Mouse (Mus musculus): Measurements from ENCODE around the gene A1cf. TPM values are rescaled to one million over a fixed set of nuclear protein-coding genes. Genes with fewer than 3 reads are reported as not detected.

Gene A1cf
- total RNA-seq, 2 experiments from 2014 or later = 2.0 to 5.6 TPM

DNA sequence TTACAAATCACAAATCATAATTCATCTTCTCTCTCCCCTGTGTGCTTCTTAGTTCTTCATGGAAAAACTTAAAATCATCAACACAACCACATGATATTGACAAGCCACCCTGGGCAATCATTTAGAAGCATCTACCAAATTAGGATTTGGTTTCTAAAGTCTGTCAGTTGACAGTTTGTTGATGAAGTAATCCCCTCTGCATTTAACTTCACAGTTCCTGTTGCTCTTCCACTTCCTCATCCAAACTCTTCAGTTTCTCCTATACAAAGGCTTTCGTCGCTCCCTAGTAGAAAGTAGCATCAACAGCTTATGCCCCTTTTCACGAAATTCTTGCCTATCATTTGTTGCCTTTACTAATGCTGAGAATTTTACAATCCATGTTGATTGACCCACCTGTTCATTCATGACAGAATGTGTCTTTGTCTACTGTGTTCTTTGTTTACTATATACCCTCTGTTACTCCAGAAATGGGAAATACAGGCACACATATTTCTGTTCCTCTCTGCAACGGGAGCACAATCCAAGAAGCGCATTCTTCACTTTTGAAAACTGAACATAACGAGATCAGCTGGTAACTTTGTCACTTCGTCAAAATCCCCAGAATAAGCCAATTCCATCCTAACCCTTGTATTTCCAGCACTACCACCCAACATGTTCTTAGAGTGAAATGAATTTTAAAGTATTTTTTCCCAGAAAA, 82.4 kb downstream of the A1cf start:
- no peak for DNase-seq (ENCODE audit: low spot score in 2 of 2)

DNA sequence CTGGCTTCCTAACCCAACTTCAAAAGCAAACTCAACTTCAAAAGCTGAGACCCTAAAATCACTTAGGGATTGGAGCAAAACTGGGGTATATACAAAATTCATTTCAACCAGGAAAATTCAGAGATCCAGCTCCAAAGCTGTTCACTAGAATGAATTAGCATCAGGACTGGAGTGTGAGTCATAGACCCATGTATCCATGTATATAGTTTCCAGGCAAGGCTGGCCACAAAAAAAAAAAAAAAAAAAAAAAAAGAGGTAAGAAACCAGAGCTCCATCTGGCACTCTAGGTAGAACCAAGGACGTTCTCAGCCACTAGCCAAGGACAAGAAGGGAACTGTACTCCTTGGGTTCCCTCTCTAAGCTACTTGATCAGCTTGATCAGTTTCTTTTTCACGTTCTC, 85.2 kb downstream of the A1cf start:
- no peak for DNase-seq (ENCODE audit: low spot score in 2 of 2)

DNA sequence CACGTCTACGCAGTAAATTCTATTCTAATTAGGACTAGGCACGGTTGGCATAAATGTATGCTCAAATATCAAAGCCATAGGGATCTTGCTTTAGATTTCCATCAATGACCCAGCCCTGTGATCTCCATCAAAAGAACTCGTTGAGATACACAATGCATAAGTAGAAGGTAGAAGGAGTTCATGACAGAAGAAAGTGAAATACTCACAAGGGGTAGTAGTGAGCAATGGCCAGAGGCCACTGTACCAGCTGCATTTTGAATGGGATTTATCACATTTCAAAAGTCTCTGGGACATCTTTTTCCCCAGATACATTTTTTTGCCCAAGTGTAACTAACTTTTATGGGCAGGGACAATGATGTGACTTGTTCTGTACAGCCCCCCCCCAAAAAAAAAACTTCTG, 85.7 kb downstream of the A1cf start:
- DNase-seq (ENCODE audit: low spot score in 2 of 2) = no peak

DNA sequence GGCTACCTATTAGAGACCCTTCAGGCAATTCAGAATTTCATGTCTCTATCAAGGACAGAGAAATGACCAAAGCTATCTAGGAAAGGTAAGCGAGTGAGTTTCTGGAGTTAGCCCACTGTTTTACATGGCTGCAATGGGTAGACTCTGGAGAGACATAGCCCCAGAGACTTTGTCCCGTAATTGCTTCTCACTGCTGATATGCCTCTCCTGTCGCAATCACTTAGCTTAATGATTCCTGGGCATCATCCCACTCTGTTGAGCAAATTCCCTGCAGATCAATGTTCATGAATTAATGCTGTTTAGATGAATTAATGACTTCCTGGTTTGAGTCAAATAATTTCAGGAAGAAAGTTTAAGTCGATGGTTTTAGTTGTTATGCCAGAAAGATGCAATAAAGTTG, 86.1 kb downstream of the A1cf start:
- DNase-seq (ENCODE audit: low spot score in 2 of 2) = no peak

DNA sequence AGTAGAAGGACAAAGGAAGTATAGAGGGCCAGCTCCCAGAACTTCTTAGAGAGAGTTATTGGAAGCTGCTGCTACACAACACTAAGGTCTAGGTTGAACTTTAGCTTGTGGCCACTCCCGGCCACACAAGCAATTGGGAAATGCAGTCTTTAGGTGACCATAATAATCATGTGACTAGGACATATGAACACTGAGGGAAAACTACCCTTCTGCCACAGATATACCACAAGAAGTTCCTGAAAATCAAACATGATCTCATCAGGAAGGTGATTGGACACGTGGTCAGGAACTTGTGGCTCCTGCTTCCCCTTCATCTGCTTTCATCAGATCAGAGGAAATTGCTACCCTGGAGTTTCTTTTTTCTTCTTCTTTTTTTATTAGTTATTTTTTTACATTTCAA, 87.8 kb downstream of the A1cf start:
- no peak for DNase-seq (ENCODE audit: low spot score in 2 of 2)

DNA sequence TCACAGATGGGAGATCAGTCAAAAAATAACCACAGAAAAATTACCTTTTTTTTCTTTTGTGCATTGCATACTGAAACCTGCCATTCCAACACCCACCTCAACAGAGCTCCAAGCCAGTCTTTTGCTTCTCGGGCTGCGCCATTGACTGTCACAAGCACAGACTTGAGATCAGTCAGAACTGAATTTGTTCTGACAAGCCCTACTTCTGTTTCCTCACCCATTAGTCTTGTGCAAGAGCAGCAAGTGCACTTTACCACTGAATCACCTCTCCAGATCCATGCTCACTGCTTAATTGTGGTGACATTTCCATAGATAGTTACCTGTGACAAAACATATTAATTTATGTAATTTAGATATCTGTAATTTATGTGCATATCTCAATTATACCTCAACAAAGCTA, 91.9 kb downstream of the A1cf start:
- no peak for DNase-seq (ENCODE audit: low spot score in 2 of 2)

DNA sequence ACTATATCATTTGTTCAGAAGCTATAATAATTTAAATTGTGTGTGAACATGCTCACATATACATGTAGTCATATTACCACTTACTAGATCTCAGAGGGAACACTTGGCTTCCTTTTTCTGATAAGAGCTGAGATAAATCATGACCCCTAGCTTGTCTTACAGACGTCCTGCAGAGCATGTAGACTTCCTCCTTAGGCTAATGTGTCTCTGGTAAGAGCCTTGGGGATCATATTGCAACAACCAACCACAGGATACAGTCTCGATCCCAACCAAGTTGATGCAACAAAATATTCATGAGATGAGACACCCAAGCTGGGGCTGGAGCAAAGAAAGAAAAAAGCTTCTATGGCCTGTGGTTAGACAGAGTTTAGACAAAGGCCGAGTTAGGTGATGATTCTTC, 94.6 kb downstream of the A1cf start:
- no peak for DNase-seq (ENCODE audit: low spot score in 2 of 2)

DNA sequence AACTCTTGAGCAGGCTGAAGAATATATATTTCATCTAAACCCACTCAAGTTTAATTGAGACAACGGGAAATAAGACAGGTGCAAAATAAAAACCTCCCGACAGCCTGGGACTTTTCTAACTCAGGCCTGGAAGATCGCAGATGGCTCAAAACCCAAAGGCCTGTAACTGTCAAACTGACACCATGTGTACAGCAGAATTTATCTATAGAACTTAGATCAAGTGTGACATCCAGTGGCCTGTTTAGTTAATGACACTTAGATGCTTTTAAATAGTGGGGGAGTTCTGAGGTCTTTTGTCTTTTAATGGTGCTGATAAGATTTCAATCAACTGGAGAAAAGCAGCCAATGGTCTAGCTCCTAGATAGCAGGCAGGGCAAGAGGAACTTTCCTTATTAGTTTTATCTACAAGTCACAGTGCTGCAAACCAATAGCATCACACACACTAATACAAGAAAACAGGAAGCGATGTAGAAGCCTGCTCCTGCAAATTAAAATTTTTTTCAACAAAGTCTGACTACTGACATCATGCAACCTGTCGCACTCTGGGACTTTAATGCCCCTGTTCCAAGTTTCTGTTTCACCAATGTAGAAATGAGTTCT, 99.5 kb downstream of the A1cf start:
- no peak for DNase-seq (ENCODE audit: low spot score in 2 of 2)

DNA sequence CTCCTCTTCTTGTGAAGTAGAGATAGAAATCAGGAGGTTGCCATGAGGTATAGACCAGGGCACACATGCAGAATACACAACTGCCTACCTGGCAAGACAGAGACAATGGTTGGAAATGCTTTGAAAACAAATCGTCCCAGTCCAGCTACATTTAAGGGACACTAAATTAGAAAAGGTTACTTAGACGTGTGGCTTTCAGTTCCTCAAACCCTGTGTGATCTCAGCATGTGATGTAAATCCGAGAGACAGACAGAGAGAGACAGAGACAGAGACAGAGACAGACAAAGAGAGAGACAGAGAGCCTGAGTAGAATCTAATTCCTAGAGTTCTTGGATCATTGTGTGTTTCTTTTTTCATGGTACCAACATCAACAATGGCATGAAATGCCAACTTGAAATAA, 102.8 kb downstream of the A1cf start:
- DNase-seq (ENCODE audit: low spot score in 2 of 2) = no peak

DNA sequence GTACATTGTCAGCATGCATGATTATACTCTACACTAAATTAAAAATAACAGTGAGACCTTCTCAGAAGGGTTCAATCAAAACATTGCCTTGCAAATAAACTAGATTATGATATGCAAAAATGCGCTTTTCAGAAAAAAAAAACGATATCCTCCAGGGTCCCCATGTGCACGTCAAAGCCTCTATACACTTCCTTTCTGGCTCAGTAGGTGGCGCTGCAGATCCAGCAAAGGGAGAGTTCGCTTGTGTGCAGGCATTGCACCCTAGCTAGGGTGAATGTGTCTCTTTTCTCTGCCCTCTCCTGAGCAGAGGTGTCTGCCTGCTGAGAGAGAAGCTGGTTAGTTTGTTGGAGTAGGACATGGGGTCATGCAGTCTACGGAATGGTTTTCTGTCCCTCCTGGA, 103.4 kb downstream of the A1cf start:
- DNase-seq (ENCODE audit: low spot score in 2 of 2) = peak; percentile 45 to 64

DNA sequence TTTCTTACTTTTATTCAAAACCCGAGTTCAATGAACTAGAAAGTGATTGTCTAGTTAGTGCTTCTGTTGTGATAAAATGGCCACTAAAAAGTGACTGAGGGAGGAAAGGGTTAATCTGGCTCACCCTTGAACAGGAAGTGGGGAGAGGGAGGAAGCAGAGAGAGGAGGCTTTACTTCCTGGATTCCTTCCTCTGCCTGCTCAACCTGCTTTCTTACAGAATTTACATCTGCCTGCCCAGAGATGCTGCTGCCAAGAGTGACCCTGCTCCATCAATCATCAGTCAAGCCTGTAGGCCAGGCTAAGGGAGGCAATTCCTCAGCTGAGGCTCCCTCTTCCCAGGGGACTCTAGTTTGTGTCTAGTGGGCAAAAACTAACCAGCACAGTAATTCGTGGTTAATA, 107.3 kb downstream of the A1cf start:
- DNase-seq (ENCODE audit: low spot score in 2 of 2) = no peak

DNA sequence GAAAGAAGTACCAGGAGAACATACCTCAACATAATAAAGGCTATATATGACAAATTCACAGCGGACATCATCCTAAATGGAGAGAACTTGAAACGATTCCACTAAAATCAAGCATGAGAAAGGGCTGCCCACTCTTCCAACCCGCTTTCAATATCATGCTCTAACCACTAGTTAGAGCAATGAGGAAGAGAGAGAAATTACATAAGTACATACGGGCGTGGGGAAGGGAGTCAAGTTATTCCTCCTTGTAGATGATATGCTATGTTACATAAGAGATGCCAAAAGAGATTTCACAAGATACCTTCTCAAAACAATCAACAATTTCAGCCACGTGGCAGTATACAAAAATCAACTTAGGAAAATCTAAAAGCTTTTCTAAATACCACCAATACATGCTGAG, 122.5 kb downstream of the A1cf start:
- no peak for DNase-seq (ENCODE audit: low spot score in 2 of 2)

DNA sequence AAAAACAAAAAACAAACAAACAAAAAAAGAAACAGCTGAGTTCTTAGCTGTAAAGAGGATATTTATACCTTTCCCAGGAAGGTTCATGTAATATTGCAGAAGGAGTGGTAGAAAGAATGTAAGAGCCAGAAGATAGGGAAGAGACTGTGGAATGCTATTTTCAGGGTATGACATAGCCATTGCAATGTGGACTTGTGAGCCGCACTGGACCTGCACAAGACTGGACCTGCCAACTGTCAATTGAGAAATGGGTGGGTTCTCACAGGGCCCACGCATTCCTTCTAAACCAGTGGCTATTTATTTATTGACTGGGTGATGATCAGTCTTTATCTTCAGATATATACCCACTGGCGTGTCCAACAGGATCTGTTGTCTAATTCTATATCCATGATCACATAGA, 128.4 kb downstream of the A1cf start:
- no peak for DNase-seq (ENCODE audit: low spot score in 2 of 2)

Other genes with a start within 250 kb of the A1cf start
- gene Prkg1, start 103.7 kb upstream of the A1cf start, total RNA-seq (2021) = 10 to 100 TPM; 12.1 to 13.3 TPM
- gene Asah2, start 239.4 kb downstream of the A1cf start, total RNA-seq (2021) = 10 to 100 TPM; 22.7 to 23.2 TPM